Mouse (Mus musculus) midbrain, embryonic 11.5 days (tissue): ENCODE data around the gene Actr10. TPM values are rescaled to one million over a fixed set of nuclear protein-coding genes. Genes with fewer than 3 reads are reported as not detected.
A peak's percentile ranks its signal among the peaks of the same experiment; 100 is the strongest.

Experiments
- ATAC-seq: fragments of 200-750 bp; cut with Nextera tagmentation; 2 replicates; pipeline ENCODE4 v1.8.0; 2017; ENCODE audit warnings: moderate TSS enrichment, moderate library complexity; ENCODE audit not compliant: low FRiP score
- DNase-seq: peaks from one replicate; pipeline ENCODE4 v3.0.0; 2015; ENCODE audit warnings: low spot score; ENCODE audit errors: missing footprints
- H3K27ac ChIP-seq: fragments of 300-500 bp; sonication (generic); 2 replicates; pipeline ENCODE4 v1.5.1; 2014; ENCODE audit warnings: low read depth, low read length
- H3K27me3 ChIP-seq: fragments of 300-500 bp; sonication (generic); 2 replicates; pipeline ENCODE4 v1.6.1; 2014; ENCODE audit warnings: mild to moderate bottlenecking, low read length, moderate library complexity, mixed read lengths; ENCODE audit not compliant: control insufficient read depth, insufficient read depth
- H3K36me3 ChIP-seq: fragments of 300-500 bp; sonication (generic); 2 replicates; pipeline ENCODE4 v1.6.1; 2014; ENCODE audit warnings: mild to moderate bottlenecking, low read length, moderate library complexity, mixed read lengths; ENCODE audit not compliant: control insufficient read depth, insufficient read depth
- H3K4me1 ChIP-seq: fragments of 300-500 bp; sonication (generic); 2 replicates; pipeline ENCODE4 v1.6.1; 2014; ENCODE audit warnings: low read length; ENCODE audit not compliant: control insufficient read depth, insufficient read depth
- H3K4me2 ChIP-seq: fragments of 300-500 bp; sonication (generic); 2 replicates; pipeline ENCODE4 v1.6.1; 2014; ENCODE audit warnings: mild to moderate bottlenecking, moderate library complexity
- H3K4me3 ChIP-seq: fragments of 300-500 bp; sonication (generic); 2 replicates; pipeline ENCODE4 v1.5.1; 2014; ENCODE audit warnings: low read depth, low read length
- H3K9ac ChIP-seq: fragments of 300-500 bp; sonication (generic); 2 replicates; pipeline ENCODE4 v1.6.1; 2014; ENCODE audit warnings: low read length
- H3K9me3 ChIP-seq: fragments of 300-500 bp; sonication (generic); 2 replicates; pipeline ENCODE4 v1.6.1; 2016; ENCODE audit warnings: low read length; ENCODE audit not compliant: control insufficient read depth
- WGBS: fragments of 180-500 bp; shearing (Covaris S2); extraction: QIAGEN DNeasy Blood & Tissue Kit; methylation state at CpG from one replicate; pipeline ENCODE4 v1.1.7; 2014; 5-methylcytosine and 5-hydroxymethylcytosine counted together
- polyA plus RNA-seq: library from polyadenylated mRNA; unstranded; fragments of >200 nt; fragmentation: Nextera tagmentation; extraction: Ambion mirVana; gene quantifications from 2 replicates; pipeline ENCODE4 v1.2.1, GENCODE M21; 2014

The Actr10 gene
- polyA plus RNA-seq, 1 experiment from 2014 or later: 275 TPM

DNA sequence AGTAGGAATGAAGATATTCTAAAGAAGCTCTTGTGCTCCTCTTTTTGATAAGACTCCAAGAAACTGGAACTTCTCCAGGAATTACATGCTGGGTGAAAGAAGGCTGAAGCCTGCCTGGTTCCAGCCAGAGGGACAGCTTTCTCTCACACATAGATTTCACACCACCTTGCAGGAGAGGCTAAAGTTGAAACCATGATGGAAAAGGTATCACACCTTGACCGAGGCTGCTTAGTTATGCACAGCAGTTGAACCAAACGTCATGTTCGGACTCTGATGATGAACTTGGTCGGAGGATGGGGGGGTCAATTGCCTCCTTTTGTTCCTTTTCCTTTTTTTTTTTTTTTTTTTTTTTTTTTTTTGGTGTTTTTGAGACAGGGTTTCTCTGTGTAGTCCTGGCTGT, 36.2 kb downstream of the Actr10 start:
- Histone ChIP-seq H3K4me3 (no peak overlapping the region), H3K9me3 (no peaks in the 10 kb centered on the region), H3K4me2 (no peak overlapping the region), H3K27me3 (no peaks in the 10 kb centered on the region), H3K36me3 (no peaks in the 10 kb centered on the region), H3K27ac (no peak overlapping the region), H3K9ac (no peak overlapping the region), H3K4me1 (peaks cover 7% of the 10 kb centered on the region)
- ATAC-seq: no peak
- WGBS: 88% methylated on average over 4 of the region's 4 CpGs
- no peak for DNase-seq

GRCm38 (mm10) chr12:70974441-70975266, 37.0 kb downstream of the Actr10 start, which contains the start of gene Psma3:
Gene Psma3 (plus strand): TSS chr12:70974621.
- peak within 1 kb of the TSS; percentile 92 for H3K4me3 ChIP-seq
- no peaks in the 10 kb centered on the region for H3K36me3 ChIP-seq
- peak; percentile 100 for DNase-seq
- H3K4me2 ChIP-seq: peak within 1 kb of the TSS; percentile 58
- H3K27ac ChIP-seq: peak within 1 kb of the TSS; percentile 84
- H3K4me1 ChIP-seq: peaks cover 7% of the 10 kb centered on the region
- H3K9ac ChIP-seq: peak within 1 kb of the TSS; percentile 95
- ATAC-seq: peak; percentile 99
- H3K9me3 ChIP-seq: no peaks in the 10 kb centered on the region
- no peaks in the 10 kb centered on the region for H3K27me3 ChIP-seq
- WGBS: under 1% methylated on average over 70 of the region's 71 CpGs

GRCm38 (mm10) chr12:70975406-70975805, 37.7 kb downstream of the Actr10 start:
- 25% methylated on average over 10 of the region's 10 CpGs for WGBS

DNA sequence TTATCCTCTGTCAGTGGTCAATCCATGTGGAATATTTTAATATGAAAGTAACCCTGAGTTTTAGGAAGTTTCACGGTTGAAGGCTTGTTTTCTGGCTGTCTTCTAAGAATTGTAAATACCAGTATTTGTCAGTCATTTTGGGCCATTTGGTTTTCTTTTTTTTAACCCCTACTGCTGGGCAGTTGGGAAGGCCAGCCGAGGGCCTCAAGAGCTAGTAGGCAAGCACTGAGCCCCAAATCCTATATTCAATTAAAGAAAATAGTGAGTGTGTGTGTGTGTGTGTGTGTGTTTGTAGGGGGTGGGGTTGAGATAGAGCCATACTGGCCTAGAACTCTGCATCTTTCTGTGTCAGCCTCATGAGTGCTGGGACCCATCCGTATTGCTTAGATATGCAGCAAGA, 38.2 kb downstream of the Actr10 start:
- WGBS: 81% methylated on average over 3 of the region's 3 CpGs
- no peaks in the 10 kb centered on the region for H3K9me3 ChIP-seq
- peak overlapping the region; percentile 92 for H3K4me3 ChIP-seq
- H3K4me1 ChIP-seq: peaks cover 7% of the 10 kb centered on the region
- no peaks in the 10 kb centered on the region for H3K27me3 ChIP-seq
- DNase-seq (no peak), ATAC-seq (no peak)
- peak overlapping the region; percentile 58 for H3K4me2 ChIP-seq
- no peaks in the 10 kb centered on the region for H3K36me3 ChIP-seq
- H3K9ac ChIP-seq: no peak overlapping the region; the same call in 1 of the 2 replicates
- H3K27ac ChIP-seq: no peak overlapping the region

More at GRCm38 (mm10) chr12:70975406-70975805, 37.7 kb downstream of the Actr10 start:
- DNase-seq (peak; percentile 91), ATAC-seq (no peak)
- Histone ChIP-seq H3K9ac (peak overlapping the region; percentile 95), H3K4me2 (peak overlapping the region; percentile 58), H3K4me1 (peaks cover 7% of the 10 kb centered on the region), H3K27me3 (no peaks in the 10 kb centered on the region), H3K27ac (peak overlapping the region; percentile 84), H3K36me3 (no peaks in the 10 kb centered on the region), H3K9me3 (no peaks in the 10 kb centered on the region), H3K4me3 (peak overlapping the region; percentile 92)

GRCm38 (mm10) chr12:70978345-70978744, 40.7 kb downstream of the Actr10 start:
- WGBS: 88% methylated on average over 7 of the region's 7 CpGs
- DNase-seq (no peak), ATAC-seq (no peak)
- Histone ChIP-seq H3K36me3 (no peaks in the 10 kb centered on the region), H3K9me3 (no peaks in the 10 kb centered on the region), H3K27ac (no peak overlapping the region), H3K27me3 (no peaks in the 10 kb centered on the region), H3K4me1 (peaks cover 7% of the 10 kb centered on the region), H3K4me3 (no peak overlapping the region), H3K9ac (no peak overlapping the region), H3K4me2 (no peak overlapping the region)

DNA sequence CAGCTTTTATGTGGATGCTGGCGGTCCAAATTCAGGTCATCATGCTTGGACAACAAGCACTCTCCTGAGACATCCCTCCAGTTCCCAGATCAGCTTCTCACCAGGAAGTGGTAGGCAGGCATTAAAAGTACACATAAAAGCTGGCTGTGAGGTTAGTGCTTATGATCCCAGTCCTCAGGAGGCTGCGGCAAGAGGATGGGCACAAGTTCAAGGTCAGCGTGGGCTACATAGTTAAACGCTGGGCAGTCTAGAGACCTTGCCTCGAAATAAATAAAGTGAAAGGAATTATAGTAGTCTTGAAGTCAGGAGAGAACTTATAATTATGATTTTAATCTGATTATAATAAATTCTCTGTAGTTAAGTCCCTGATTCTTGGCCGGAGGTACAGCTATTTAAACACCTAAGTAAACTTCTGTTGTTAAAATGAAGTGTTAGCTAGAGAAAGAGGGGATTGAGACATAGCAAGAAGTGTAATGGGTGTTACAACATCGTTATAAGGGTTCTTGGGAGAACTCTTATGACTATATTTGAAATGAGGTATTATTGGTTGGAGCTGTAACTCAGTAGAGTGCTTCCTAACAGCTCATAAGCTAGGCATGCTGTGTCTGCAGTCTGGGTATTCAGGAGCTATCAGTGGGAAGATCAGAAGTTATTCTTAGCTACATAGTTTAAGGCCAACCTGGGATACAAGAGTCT, 47.3 kb downstream of the Actr10 start:
- H3K36me3 ChIP-seq: peaks cover 11% of the 10 kb centered on the region; the same call in 1 of the 2 replicates
- no peak overlapping the region for H3K9ac ChIP-seq
- no peaks in the 10 kb centered on the region for H3K27me3 ChIP-seq
- no peaks in the 10 kb centered on the region for H3K4me1 ChIP-seq
- no peaks in the 10 kb centered on the region for H3K9me3 ChIP-seq
- H3K4me2 ChIP-seq: no peak overlapping the region
- DNase-seq (no peak), ATAC-seq (no peak)
- H3K4me3 ChIP-seq: no peak overlapping the region
- no peak overlapping the region for H3K27ac ChIP-seq
- WGBS: 96% methylated on average over 7 of the region's 7 CpGs

DNA sequence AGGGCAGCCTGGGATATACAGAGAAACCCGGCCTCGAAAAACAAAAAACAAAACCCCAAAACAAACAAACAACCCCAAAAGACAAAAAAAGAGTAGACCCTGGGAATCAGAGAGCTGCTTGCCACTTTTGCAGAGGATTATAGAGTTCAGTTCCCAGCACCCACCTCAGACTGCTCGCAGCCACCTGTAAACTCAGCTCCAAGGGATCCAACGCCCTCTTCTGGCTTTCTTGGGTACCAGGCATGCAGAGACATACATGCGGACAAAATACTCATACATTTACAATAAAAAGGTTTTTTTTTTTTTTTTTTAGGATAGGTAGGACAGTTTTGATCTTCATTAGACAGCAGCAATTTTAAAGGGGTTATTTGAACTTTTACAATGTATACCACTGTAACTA, 59.6 kb downstream of the Actr10 start:
- Histone ChIP-seq H3K27me3 (no peaks in the 10 kb centered on the region), H3K9me3 (no peaks in the 10 kb centered on the region), H3K4me3 (no peak overlapping the region), H3K27ac (no peak overlapping the region), H3K36me3 (peaks cover 5% of the 10 kb centered on the region; the same call in 1 of the 2 replicates), H3K4me2 (no peak overlapping the region), H3K4me1 (no peaks in the 10 kb centered on the region), H3K9ac (no peak overlapping the region)
- WGBS: 87% methylated on average over 5 of the region's 5 CpGs
- DNase-seq (no peak), ATAC-seq (no peak)

DNA sequence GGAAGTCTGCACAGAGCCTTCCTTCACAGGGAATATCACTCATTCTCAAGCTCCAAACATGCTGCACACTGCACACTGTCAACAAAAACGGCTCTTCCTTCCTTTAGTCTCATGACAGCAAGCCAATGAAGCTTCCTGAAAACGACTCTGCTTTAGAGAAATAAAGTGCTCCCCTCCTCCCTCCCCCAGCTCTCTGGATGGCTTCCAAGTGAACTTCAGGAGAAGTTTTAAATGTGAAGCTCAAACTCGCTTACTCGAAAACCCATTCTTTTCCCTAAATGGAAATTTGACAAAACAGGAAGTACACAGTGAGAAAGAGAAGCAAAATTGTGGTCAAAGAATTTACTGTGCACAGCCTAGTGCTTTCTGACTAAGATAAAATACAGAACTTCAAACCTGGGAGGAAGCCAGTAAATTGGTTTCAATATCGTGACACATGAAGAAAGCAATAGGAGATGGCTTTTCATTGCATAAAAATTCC, 61.8 kb downstream of the Actr10 start:
- ATAC-seq (no peak), DNase-seq (no peak)
- Histone ChIP-seq H3K4me1 (no peaks in the 10 kb centered on the region), H3K27ac (no peak overlapping the region), H3K9me3 (no peaks in the 10 kb centered on the region), H3K4me3 (no peak overlapping the region), H3K27me3 (no peaks in the 10 kb centered on the region), H3K9ac (no peak overlapping the region), H3K4me2 (no peak overlapping the region), H3K36me3 (peaks cover 4% of the 10 kb centered on the region; the same call in 1 of the 2 replicates)
- 70% methylated on average over 5 of the region's 5 CpGs for WGBS

DNA sequence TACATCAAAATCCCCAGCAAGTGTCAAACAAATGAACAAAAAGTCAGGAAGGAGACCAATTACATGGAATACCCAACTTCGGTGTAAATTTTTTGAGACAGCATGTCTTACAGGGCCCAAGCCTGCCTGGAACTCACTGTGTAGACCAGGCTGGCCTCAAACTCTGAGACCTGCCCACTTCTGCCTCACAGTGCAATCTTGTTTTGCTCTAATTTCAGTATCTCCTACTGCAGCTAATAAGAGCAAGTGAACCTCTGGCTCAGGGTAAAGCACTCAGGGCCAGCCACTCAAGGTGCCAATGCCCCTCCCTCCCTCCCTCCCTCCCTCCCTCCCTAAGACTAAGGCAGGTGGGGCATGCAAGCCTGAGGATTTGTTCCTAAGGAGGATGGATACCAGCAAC, 62.7 kb downstream of the Actr10 start:
- Histone ChIP-seq H3K36me3 (peaks cover 4% of the 10 kb centered on the region), H3K9me3 (no peaks in the 10 kb centered on the region), H3K4me3 (no peak overlapping the region), H3K4me1 (no peaks in the 10 kb centered on the region), H3K4me2 (no peak overlapping the region), H3K27me3 (no peaks in the 10 kb centered on the region), H3K27ac (no peak overlapping the region), H3K9ac (no peak overlapping the region)
- ATAC-seq: no peak
- 87% methylated on average over 1 of the region's 1 CpGs for WGBS
- DNase-seq: no peak
